Mouse (Mus musculus) heart, adult 2 months (tissue): Measurements from ENCODE around the gene Phactr1.

Experiments
- CTCF ChIP-seq: fragments of 200-600 bp; IDR thresholded peaks from 2 replicates; pipeline ENCODE4 v1.8.1; 2022; ENCODE audit warnings: antibody characterized with exemption, mild to moderate bottlenecking, moderate library complexity
- POLR2A ChIP-seq: fragments of 200-500 bp; IDR thresholded peaks from 2 replicates; pipeline ENCODE4 v1.6.1; 2011; ENCODE audit warnings: mild to moderate bottlenecking, low read depth, low read length, control low read depth; ENCODE audit not compliant: insufficient read depth

GRCm38 (mm10) chr13:42724011-42724410 is 43.6 kb downstream of the Phactr1 start:
- TF ChIP-seq CTCF (no peak), POLR2A (no peak)
